Mouse (Mus musculus) olfactory bulb, adult 2 months (tissue): ENCODE results near the gene Zfyve28. TPM values are rescaled to one million over a fixed set of nuclear protein-coding genes. Genes with fewer than 3 reads are reported as not detected.

Source experiments
- H3K27ac ChIP-seq: fragments of 200-500 bp; 2 replicates; pipeline ENCODE4 v1.5.1; 2012; ENCODE audit warnings: low read depth, low read length; ENCODE audit not compliant: insufficient read depth
- H3K4me1 ChIP-seq: fragments of 200-500 bp; 2 replicates; pipeline ENCODE4 v1.6.1; 2012; ENCODE audit warnings: low read length; ENCODE audit not compliant: control insufficient read depth, insufficient read depth
- H3K4me3 ChIP-seq: fragments of 200-500 bp; 2 replicates; pipeline ENCODE4 v1.5.1; 2012; ENCODE audit warnings: mild to moderate bottlenecking, low read depth, low read length, moderate library complexity; ENCODE audit not compliant: insufficient read depth
- CTCF ChIP-seq: fragments of 200-500 bp; IDR thresholded peaks from 2 replicates; pipeline ENCODE4 v1.5.1; 2012; ENCODE audit warnings: low read depth, mild to moderate bottlenecking, low read length, moderate library complexity; ENCODE audit not compliant: insufficient read depth
- POLR2A ChIP-seq: fragments of 200-500 bp; IDR thresholded peaks from 2 replicates; pipeline ENCODE4 v1.6.1; 2012; ENCODE audit warnings: mild to moderate bottlenecking, low read depth, low read length, moderate library complexity; ENCODE audit not compliant: insufficient read depth
- WGBS: fragments of 180-500 bp; shearing (Covaris S2); methylation state at CpG from one replicate; pipeline ENCODE4 v1.1.7; 2018; 5-methylcytosine and 5-hydroxymethylcytosine counted together
- polyA plus RNA-seq: library from polyadenylated mRNA; stranded (reverse); fragments of >200 nt; gene quantifications from 2 replicates; pipeline ENCODE4 v1.2.4, GENCODE M21; 2012; ENCODE audit warnings: low replicate concordance; ENCODE audit not compliant: missing spikeins, insufficient read depth, insufficient read length

The Zfyve28 gene
- polyA plus RNA-seq, 1 experiment, result not detected

GRCm38 (mm10) chr5:34266065-34266464 is 22.2 kb downstream of the Zfyve28 start:
- H3K4me3 ChIP-seq, result no peak overlapping the region
- 68% methylated on average over 4 of the region's 4 CpGs for WGBS
- TF ChIP-seq POLR2A (no peak), CTCF (no peak)
- H3K4me1 ChIP-seq, result peaks cover 12% of the 10 kb centered on the region; the same call in 1 of the 2 replicates
- H3K27ac ChIP-seq, result no peak overlapping the region

- 0 out of 2 replicates have a peak overlapping the region, but pooled peaks have one; percentile 14 for H3K27ac ChIP-seq
- TF ChIP-seq CTCF, result no peak
- TF ChIP-seq POLR2A, result no peak
- no peak overlapping the region for H3K4me3 ChIP-seq
- 70% methylated on average over 3 of the region's 3 CpGs for WGBS
- peaks cover 12% of the 10 kb centered on the region for H3K4me1 ChIP-seq
Measured at GRCm38 (mm10) chr5:34259172-34259816, 29.0 kb downstream of the Zfyve28 start.

GRCm38 (mm10) chr5:34255189-34255588 is 33.1 kb downstream of the Zfyve28 start:
- WGBS, result 87% methylated on average over 3 of the region's 3 CpGs
- TF ChIP-seq POLR2A (no peak), CTCF (no peak)
- Histone ChIP-seq H3K4me3 (no peak overlapping the region), H3K4me1 (peaks cover 37% of the 10 kb centered on the region), H3K27ac (no peak overlapping the region)

- peaks cover 45% of the 10 kb centered on the region for H3K4me1 ChIP-seq
- no peak for TF ChIP-seq CTCF
- TF ChIP-seq POLR2A, result no peak
- 52% methylated on average over 8 of the region's 8 CpGs for WGBS
- no peak overlapping the region; the same call in 1 of the 2 replicates for H3K27ac ChIP-seq
- H3K4me3 ChIP-seq, result no peak overlapping the region
Measured at GRCm38 (mm10) chr5:34254309-34254708, 33.9 kb downstream of the Zfyve28 start.

GRCm38 (mm10) chr5:34252967-34253519 is 35.2 kb downstream of the Zfyve28 start:
- Histone ChIP-seq H3K4me3 (no peak overlapping the region), H3K27ac (peak overlapping the region; percentile 88), H3K4me1 (peaks cover 44% of the 10 kb centered on the region)
- TF ChIP-seq POLR2A (no peak), CTCF (no peak)
- WGBS, result 47% methylated on average over 4 of the region's 4 CpGs

- Histone ChIP-seq H3K27ac (peak overlapping the region; percentile 88), H3K4me3 (no peak overlapping the region), H3K4me1 (peaks cover 41% of the 10 kb centered on the region)
- TF ChIP-seq CTCF, result no peak
- no peak for TF ChIP-seq POLR2A
- 13% methylated on average over 4 of the region's 4 CpGs for WGBS
Measured at GRCm38 (mm10) chr5:34252307-34252966, 35.8 kb downstream of the Zfyve28 start.

GRCm38 (mm10) chr5:34251794-34252193 is 36.5 kb downstream of the Zfyve28 start:
- no peak for TF ChIP-seq POLR2A
- TF ChIP-seq CTCF, result no peak
- H3K27ac ChIP-seq, result peak overlapping the region; percentile 65
- no peak overlapping the region for H3K4me3 ChIP-seq
- 28% methylated on average over 4 of the region's 4 CpGs for whole genome bisulfite sequencing
- peaks cover 41% of the 10 kb centered on the region for H3K4me1 ChIP-seq

GRCm38 (mm10) chr5:34250090-34250489 is 38.2 kb downstream of the Zfyve28 start:
- TF ChIP-seq POLR2A (no peak), CTCF (no peak)
- 58% methylated on average over 3 of the region's 3 CpGs for WGBS
- H3K27ac ChIP-seq, result no peak overlapping the region; the same call in 1 of the 2 replicates
- H3K4me3 ChIP-seq, result no peak overlapping the region
- H3K4me1 ChIP-seq, result peaks cover 41% of the 10 kb centered on the region

GRCm38 (mm10) chr5:34249132-34249531 is 39.1 kb downstream of the Zfyve28 start:
- H3K4me1 ChIP-seq, result peaks cover 38% of the 10 kb centered on the region
- H3K27ac ChIP-seq, result no peak overlapping the region
- TF ChIP-seq POLR2A, result no peak
- no peak for TF ChIP-seq CTCF
- no peak overlapping the region for H3K4me3 ChIP-seq
- 88% methylated on average over 4 of the region's 4 CpGs for WGBS
